Mouse (Mus musculus): ENCODE measurements around the gene Crim1.
A peak's percentile ranks its signal among the peaks of the same experiment; 100 is the strongest.

The Crim1 gene

DNA sequence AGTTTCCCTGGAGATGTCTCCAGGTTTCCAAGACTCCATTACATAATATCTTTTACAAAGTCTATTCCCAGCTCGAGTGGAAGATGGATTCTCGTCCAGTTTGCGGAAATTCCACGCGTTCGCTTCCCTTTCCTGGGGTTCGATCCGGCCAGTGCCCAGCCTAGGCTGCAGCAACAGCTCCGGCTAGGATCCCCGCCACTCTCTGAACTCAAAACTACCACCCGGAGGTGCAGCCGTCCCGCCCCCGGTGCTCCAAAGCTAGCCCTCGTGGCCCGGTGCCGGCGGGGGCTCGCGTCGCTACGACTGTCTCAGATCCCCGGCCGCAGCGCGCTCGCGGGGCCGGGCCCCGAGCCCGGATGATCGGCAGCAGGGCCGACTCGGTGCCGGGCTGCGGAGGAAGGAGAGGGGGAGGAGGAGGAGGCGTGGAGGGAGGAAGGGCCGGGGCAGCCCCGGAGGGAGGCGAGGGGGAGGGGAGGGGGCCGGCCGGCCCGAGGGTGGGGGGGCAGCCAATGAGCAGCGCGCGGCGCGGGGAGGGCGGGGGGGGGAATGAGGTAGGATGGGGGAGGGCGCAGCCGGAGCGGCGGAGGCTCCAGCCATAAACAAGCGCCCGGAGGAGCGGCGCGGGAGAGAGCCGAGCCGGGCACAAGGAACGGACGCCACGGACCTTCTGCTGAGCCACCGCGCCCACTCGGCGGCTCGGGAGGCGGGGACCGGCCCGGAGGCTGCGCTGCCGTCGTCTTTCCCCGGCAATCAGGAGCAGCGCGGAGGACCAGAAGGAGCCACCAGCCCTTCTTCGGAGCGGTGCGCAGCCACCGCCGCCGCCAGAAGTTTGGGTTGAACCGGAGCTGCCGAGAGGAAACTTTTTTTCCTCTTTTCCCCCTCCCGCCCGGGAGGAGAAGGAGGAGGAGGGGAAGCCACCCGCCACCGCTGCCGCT lies at the start of gene Crim1:
TSS of gene Crim1 (plus strand) at position 623 of the 935 bp plus-strand sequence.
- peak; percentile 73 to 77 for DNase-seq (ENCODE audit: low spot score in 2 of 2)

DNA sequence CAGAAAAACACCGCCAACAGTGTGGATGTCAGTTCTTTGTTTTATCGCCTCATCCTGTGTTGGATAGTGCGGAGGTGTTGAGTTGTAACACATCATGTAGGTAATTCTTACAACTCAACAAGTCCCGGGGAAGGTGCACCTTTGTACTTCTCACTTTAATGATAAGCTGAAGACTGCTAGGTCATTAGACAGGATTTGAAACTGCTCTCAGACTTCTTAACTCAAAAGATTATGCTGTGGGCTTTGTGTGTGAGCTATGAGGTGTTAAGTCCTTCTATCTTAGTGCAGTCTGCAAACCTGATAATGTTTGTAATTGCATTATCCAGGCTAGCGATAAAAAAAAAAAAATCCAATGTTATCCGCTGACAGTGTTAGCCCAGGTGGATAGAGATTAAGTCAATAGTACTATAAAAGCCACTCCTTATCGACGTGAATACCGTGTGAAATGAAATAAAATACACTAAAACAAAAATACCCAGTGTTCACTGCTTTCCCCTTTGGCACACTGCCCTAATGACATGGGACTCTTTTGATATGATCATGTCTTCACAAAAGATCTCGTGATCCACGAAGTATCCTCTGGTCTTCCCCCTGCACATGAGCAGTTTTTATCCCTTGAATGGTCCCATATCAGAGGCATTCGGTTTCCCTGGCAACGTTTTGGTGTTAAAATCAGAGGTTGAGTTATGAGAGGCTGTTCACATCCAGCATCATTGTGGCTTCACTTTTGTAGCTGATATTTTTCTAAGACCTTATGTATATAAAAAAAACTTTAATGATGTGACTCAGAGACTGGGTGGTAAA lies 48.4 kb upstream of the Crim1 start:
- no peak for DNase-seq (ENCODE audit: low spot score in 2 of 2)

DNA sequence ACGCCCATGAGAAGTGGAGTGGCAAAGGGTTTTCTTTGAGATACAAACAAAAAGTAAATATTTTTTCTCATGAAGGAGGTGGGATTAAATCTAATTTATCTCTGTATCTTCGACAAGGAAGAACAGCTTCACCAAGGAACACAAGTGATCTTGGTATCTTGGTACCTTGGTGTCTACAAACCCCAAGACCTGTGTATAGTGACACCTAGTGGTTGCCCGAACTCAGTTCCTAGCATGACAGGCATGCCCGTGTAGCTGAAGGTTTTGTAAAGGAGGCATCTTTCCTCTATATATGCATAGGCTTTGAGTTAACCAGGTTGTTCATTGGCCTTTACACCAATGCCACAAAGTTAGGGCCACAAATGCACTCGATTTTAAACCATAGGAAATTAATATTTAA lies 36.8 kb upstream of the Crim1 start:
- DNase-seq (ENCODE audit: low spot score in 2 of 2): no peak

DNA sequence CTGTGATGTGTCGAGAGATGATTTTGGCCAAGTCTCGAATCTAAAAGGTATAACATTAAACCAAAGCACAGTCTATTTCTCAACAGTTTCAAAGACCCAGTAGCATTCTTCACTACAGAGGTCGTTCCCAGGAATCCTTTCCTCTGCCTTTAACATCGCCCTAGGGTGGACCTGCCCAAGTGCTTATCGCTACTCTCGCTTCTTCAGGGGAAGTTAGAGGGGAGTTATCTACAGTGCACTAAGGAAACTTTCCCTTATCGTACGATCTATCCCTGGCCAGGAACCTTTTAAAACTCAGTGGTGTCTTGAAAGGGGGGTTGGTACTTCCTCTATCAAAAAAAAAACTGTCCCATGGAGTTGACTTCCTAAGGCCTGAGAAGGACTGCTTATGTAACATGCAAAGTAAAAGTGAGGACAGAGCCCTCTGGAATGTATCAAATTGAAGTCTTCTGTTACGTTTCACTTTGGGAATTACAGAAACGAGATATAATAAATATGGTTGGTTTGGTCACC lies 36.3 kb upstream of the Crim1 start:
- no peak for DNase-seq (ENCODE audit: low spot score in 2 of 2)

DNA sequence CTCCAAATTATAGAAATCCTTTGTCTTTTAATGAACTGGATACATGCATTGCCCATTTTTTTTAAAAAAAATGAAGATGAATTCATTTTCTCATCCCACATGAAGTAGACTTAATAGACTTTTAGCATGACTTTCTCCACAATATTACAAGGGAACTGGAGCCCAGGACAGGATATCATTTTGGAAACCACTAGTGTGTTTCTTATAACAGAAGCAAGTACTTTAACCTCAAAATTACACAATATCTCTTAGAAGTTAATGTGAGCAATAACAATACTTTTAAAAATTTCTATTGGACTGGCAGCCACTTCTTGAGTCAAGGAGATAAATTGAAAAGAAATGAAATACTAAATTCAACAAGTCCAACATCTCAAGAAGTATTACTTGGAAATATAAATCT lies 34.2 kb upstream of the Crim1 start:
- DNase-seq (ENCODE audit: low spot score in 2 of 2): no peak

DNA sequence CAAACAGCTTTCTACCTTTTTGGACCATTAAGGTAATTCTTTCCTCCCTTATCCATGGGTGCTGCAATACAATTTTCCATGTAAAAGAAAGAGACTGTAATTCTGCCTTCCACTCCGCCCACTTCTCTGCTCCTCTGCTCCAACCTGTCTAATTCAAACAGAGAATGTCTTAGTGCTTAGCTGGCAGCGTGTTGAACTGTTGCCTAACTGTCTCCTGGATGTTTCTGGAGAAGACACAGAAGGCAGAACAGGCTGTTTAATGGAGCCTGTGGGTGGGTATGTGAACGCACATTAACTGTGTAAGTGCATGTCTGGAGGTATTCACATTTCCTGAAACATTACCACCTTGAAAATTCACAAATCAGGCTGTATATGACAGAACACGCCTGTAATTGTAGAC lies 33.5 kb upstream of the Crim1 start:
- no peak for DNase-seq (ENCODE audit: low spot score in 2 of 2)

DNA sequence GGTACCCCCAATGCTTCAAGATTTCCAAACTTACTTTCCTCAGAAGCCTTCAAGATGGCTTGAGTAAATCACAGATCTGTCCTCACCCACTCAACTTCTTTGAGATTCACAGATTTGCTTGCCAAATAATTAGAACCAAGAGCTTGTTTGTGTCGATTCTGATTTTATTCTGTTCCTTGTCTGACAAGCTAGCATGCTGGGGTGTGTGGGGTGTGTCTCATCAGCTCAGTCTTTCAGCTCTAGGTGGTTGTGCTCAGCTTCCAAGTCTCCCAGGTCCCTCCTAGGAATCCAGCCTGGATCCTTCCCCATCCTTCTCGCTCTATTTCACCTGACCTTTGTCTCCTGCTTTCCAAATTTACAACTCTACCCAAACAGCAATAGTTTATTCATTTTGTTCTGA lies 27.7 kb upstream of the Crim1 start:
- DNase-seq (ENCODE audit: low spot score in 2 of 2): no peak

DNA sequence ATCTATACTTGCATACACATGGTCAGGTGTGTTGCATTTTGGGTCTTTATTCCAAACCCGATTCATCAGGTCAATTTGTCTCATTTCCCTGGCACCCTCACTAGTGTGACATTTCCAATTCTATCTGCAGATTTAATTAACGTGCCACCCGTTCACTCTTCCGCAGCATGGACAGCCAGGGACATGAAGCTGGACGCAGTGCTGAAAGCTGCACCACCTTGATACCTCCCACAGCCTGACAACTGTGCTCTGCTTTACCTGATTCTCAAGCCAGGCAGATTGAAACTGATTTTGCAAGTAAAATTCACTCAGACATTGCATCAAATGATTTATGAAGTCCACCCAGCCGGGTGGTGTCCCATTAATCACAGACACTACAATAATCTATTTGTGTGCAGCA lies 19.3 kb upstream of the Crim1 start:
- DNase-seq (ENCODE audit: low spot score in 2 of 2): no peak

DNA sequence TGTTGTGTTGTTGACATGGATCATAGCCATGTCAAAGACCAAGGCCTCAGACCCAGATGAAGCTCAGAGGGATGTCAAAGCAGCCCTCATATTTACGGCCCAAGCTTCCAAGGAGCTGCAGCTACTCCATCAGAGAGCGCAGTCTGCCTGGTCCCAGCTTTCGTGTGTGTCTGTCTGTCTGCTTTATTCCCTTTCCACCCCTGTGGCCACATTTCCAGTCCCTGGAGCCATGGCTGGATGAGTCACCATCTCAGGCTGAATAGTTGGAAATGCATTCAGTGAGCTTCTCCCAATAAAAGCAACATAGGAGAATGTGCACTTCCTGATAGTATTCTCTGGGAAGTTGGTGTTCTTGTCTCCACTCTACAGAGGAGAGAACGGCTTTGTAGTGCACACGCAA lies 3.9 kb upstream of the Crim1 start:
- DNase-seq (ENCODE audit: low spot score in 2 of 2): no peak

DNA sequence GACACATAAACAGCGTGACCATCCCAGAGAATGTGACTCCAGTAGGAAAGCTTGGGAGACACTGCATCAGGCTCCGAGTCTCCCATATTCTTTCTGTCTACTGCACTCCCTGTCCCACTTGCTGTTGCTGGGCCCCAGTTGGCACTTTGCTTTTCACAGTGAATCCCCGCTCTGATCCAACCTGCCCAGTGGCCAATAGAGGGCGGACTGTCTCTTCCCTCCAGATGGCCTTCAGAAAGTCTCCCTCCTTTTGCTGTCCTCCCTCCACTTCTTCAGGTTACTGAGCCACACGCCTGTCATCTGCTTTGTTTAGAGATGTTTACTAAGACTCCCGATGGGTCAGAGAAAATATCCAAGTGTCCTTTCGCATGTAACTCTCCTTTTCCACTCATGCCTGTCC lies 2.9 kb upstream of the Crim1 start:
- peak in 1 of 2 experiments; percentile 63 for DNase-seq (ENCODE audit: low spot score in 2 of 2)

DNA sequence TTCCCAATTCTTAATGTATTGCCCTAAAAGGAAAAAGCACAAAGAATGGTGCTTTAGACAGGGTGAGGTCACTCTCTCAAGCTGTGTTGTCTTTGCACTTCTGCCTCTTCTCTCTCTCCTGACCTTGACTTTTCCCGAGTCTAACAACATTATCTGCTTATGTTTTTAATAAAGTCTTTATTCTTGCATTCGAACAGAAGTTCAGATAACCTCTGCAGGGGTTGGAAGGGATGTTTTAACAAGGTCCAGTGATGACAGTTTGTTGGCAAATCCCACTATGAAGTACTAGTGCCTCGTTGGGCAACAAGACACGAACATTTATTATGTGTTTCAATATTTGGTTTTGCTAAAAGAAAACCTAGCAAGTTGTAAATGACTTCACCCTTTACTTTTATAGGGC lies 1.9 kb upstream of the Crim1 start:
- no peak for DNase-seq (ENCODE audit: low spot score in 2 of 2)

DNA sequence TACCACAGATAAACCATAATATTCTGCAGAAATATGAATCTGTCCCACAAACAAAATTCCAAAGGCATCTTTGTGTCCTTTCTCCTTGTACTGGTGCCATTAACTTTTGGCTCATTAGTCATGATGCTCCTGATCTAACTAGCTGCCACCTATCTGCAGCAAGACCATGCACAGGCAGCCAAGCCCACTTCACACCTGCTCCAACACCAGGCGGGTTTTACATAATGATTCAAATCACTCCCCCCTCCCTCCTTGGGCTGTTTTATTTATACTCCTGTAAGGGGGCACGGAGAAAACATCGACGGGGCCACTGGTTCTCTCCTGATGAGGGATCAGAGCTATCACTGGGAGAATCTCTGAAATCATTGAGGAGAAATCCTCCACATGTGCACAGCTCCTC lies 1.2 kb upstream of the Crim1 start:
- no peak for DNase-seq (ENCODE audit: low spot score in 2 of 2)

DNA sequence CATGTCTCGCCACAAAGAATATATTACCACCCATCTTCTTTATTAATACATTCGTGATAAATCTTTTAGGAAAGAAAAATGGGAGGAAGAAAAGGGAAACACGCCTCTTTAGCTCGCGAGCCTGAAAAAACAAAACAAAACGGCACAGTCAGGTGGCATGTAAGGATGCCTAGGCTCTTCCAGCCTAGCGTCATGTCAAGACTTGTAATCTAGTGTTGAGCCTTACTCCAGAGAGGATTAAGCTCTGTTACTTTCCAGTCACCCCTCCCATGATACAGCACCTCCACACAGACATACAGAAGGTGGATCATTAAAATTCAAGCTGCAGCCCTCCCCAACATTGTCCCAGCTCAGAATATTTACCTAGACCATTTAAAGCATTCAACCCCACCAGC lies 820 bp upstream of the Crim1 start:
- DNase-seq (ENCODE audit: low spot score in 2 of 2): no peak

DNA sequence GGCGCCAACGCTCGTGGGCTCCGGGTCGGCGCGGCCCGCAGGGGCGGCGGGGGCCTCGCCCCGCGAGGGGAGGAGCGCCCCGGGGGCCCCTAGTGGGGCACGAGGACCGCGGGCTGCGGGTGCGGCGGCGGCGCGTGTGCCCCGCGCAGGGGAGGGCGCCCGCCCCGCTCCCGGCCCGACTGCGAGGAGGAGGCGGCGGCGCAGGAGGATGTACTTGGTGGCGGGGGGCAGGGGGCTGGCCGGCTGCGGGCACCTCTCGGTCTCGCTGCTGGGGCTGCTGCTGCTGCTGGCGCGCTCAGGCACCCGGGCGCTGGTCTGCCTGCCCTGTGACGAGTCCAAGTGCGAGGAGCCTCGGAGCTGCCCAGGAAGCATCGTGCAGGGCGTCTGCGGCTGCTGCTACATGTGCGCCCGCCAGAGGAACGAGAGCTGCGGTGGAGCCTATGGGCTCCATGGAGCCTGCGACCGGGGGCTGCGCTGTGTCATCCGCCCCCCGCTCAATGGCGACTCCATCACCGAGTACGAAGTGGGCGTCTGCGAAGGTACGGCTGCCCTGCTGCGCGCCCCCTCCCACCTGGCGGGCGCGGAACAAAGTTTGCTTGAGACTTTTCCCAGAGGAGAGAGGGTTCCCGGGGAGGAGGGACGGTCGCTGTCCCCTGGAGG lies 643 bp downstream of the Crim1 start:
- DNase-seq (ENCODE audit: low spot score in 2 of 2): no peak

DNA sequence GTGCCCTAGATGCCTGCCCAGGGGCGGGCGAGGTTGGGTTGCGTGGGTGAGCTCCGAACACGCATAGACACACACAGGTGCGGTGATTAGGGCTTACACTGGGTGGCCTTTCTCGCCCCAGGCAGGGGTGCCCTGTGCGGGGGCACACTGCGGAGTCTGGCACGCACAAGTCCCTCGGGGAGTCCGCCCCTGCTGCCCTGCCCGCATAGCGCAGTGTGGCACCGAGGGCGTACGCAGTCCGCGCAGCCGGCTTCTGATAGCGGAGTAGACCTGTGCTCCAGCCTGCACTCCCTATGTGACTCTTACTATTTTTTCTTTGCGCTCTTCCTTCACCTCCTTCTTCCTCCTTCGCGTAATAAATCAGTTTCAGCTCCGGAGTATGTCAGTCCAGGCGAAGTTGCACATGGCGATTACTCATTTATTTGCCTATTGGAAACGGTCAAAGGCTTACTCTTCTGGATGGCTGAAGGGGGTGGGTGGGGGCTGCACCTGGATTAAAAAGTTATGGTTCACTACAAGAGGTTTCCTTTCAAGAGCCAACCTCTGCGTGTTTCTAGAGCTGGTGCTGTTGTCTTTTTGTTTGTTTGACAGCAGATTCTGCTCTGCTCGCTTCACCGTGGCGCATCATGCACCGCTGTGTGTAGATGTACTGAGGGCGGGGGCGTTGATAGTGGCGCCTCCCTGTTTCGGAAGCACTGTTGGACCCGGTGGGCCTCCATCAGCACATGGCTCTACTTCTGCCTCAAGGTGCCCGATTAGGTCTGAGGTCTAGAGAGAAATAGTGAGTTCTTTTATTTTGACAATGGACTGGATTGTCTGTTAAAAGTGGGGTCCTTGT lies 1.4 kb downstream of the Crim1 start:
- no peak for DNase-seq (ENCODE audit: low spot score in 2 of 2)

DNA sequence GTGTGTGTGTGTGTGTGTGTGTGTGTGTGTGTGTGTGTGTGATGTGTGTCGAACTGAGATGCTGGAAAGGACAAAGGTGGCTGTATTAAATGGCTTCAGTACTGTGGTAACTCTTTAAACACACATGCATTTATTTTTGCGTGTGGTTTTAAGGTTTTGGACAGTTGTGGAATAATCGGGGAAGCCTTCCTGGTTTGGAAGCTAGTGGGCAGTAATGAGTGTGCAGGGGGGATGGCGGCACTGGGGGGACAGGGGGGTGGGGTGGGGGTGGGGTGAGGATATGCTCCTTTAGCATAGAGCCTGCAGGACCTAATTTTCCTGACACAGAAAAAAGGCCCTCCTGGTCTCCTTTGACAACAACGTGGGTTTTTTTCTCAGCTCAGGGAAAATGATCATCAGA lies 2.2 kb downstream of the Crim1 start:
- no peak for DNase-seq (ENCODE audit: low spot score in 2 of 2)

DNA sequence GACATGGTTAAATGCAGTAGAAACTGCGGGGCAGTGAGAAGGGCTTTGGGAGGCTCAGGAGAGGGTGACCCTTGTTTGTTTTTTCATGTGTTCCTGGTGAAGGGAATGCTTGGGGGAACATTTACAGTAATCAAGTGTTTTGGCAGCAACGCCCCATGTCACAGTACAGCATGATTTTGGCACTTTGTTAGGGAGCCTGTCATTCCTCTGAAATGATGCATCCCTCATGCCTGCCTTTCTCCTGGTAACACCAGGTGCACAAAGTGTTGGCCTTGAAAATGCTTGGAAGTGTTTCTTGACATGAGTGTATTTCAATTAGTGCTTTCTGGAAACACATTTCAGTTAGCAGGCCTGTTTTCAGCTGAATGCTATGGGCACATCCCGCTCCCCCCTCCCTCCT lies 2.7 kb downstream of the Crim1 start:
- no peak for DNase-seq (ENCODE audit: low spot score in 2 of 2)

DNA sequence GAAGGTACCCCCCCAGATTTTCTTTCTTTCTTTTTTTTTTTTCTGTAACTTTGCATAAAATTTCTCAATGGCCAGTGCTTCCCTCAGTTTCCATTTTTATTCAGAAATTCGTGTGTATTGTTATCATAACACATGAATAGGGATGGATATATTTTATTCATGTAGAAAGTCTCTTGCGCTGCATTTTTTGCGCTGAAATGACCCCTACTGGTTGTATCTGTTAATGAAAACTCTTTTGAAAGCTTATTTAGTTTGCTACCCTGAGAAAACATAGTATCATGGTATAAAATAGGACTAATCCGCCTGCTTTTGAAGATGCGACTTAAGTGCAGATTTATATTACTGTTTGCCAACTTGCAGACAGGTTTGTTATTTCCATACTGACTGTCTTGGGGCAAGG lies 3.4 kb downstream of the Crim1 start:
- no peak for DNase-seq (ENCODE audit: low spot score in 2 of 2)

DNA sequence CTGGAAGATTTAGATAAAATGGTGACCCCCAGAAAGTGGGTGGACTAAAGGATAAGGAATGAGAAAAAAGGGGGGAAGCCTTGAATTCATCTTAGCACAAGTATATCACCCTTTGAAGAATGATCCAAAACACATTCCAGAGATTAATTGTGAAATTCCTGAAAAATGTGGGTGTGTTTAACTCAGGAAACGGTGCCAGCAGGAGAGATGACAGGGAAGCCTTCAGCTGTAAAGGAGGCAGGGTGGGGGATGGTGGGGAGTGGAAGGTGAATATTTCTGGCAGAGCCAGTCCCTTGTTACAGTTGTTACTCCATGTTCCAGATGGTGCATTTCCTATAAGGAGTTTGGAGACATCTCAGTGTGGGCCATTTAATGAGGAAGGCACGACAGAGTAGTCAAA lies 6.4 kb downstream of the Crim1 start:
- no peak for DNase-seq (ENCODE audit: low spot score in 2 of 2)

DNA sequence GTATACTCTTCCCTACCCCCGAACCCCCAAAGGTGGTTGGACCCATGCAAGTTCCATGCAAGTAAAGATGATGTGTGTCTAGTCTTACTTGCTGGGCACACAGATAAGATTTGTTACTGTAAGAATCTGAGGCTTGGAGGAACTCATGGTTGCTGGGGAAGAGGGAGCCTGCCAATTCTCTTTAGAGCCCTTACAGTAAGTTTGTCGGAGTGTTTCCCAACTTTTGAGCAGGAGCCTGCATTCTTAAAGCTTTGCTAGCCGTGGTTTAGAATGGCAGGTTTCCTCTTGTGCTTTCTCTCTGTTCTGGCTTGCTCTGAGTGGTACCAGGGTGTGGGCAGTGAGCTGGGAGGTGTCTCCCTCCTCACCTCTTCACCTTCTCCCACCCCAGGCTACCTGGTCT lies 7.2 kb downstream of the Crim1 start:
- DNase-seq (ENCODE audit: low spot score in 2 of 2): no peak

DNA sequence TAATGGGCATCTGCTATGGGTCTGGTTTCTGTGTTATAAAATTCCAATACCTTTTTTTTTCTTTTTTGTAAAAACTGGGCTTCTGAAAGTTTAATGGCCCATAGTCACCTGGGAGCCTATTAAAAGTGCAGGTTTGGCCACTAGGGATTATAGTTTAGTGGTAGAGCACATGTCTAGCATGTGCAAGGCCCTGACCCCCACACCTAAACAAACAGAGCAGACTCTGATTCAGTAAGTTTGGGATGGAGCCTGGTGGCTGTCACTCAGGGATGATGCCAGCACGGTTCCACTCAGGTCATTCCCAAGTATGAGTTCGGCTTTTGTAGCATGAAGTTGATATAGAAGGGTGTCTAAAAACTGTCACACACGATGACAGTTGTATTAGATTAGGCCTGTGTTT lies 8.8 kb downstream of the Crim1 start:
- no peak for DNase-seq (ENCODE audit: low spot score in 2 of 2)
